Mouse (Mus musculus): Measurements from ENCODE around the gene Ttc7. TPM values are rescaled to one million over a fixed set of nuclear protein-coding genes. Genes with fewer than 3 reads are reported as not detected.
A peak's percentile ranks its signal among the peaks of the same experiment; 100 is the strongest.

The Ttc7 gene
- total RNA-seq, 4 experiments from 2014 or later: 19.2 to 31.4 (median 26.0) TPM

GRCm38 (mm10) chr17:87334162-87334561 is 51.5 kb downstream of the Ttc7 start:
- DNase-seq (ENCODE audit: low spot score): no peak

GRCm38 (mm10) chr17:87335152-87335551 is 52.5 kb downstream of the Ttc7 start:
- DNase-seq (ENCODE audit: low spot score): no peak

GRCm38 (mm10) chr17:87335727-87336126 is 53.0 kb downstream of the Ttc7 start:
- DNase-seq (ENCODE audit: low spot score): no peak

GRCm38 (mm10) chr17:87336910-87337309 is 54.2 kb downstream of the Ttc7 start:
- no peak for DNase-seq (ENCODE audit: low spot score)

GRCm38 (mm10) chr17:87337683-87338082 is 55.0 kb downstream of the Ttc7 start:
- DNase-seq (ENCODE audit: low spot score): no peak

GRCm38 (mm10) chr17:87339122-87339521 is 56.4 kb downstream of the Ttc7 start:
- no peak for DNase-seq (ENCODE audit: low spot score)

- DNase-seq (ENCODE audit: low spot score): no peak
These were observed 60.5 kb downstream of the Ttc7 start for GRCm38 (mm10) chr17:87343060-87343703.

GRCm38 (mm10) chr17:87344441-87345251 is 62.0 kb downstream of the Ttc7 start:
- no peak for DNase-seq (ENCODE audit: low spot score)

GRCm38 (mm10) chr17:87345252-87345593 is 62.5 kb downstream of the Ttc7 start:
- DNase-seq (ENCODE audit: low spot score): no peak

GRCm38 (mm10) chr17:87348353-87348752 is 65.7 kb downstream of the Ttc7 start:
- DNase-seq (ENCODE audit: low spot score): no peak

- no peak for DNase-seq (ENCODE audit: low spot score)
These were observed 66.4 kb downstream of the Ttc7 start for GRCm38 (mm10) chr17:87349069-87349468.

- DNase-seq (ENCODE audit: low spot score): no peak
These were observed 66.9 kb downstream of the Ttc7 start for GRCm38 (mm10) chr17:87349575-87349974.

- DNase-seq (ENCODE audit: low spot score): peak; percentile 62
These were observed 68.0 kb downstream of the Ttc7 start for GRCm38 (mm10) chr17:87350471-87351240.

- peak; percentile 61 for DNase-seq (ENCODE audit: low spot score)
These were observed 68.8 kb downstream of the Ttc7 start for GRCm38 (mm10) chr17:87351241-87352105.

GRCm38 (mm10) chr17:87352106-87352897 is 69.6 kb downstream of the Ttc7 start:
- DNase-seq (ENCODE audit: low spot score): no peak

- DNase-seq (ENCODE audit: low spot score): no peak
These were observed 70.2 kb downstream of the Ttc7 start for GRCm38 (mm10) chr17:87352898-87353225.

- no peak for DNase-seq (ENCODE audit: low spot score)
These were observed 71.1 kb downstream of the Ttc7 start for GRCm38 (mm10) chr17:87353745-87354320.

- no peak for DNase-seq (ENCODE audit: low spot score)
These were observed 72.8 kb downstream of the Ttc7 start for GRCm38 (mm10) chr17:87355456-87355855.

- DNase-seq (ENCODE audit: low spot score): no peak
These were observed 73.6 kb downstream of the Ttc7 start for GRCm38 (mm10) chr17:87356261-87356660.

- no peak for DNase-seq (ENCODE audit: low spot score)
These were observed 74.8 kb downstream of the Ttc7 start for GRCm38 (mm10) chr17:87357506-87357905.

All from heart, adult 8-10 months (tissue).